15 mouse cellular contexts compared by ENCODE assay signal in genomic region chrX:11525326-11525725, GRCm38 (mm10).
DNase-seq lines count a peak whose midpoint lies in the region; TF ChIP-seq lines count a peak whose summit lies in the region.
"Had no signal": no experiment of that assay in that cellular context is flagged by ENCODE, and none has a peak within 500 bp of the region (broad histone marks: within the 10 kb centered on the region; RNA-seq: fewer than 3 reads in every experiment).

No protein-coding gene starts in this region.

- H3K27ac ChIP-seq in gastrocnemius, adult 2 months: no peak overlapping the region
- H3K27ac ChIP-seq: hindbrain, embryonic 14.5 days; liver, embryonic 13.5 days; midbrain, embryonic 13.5 days had no signal

- no peak for TF ChIP-seq CTCF in gastrocnemius, adult 2 months (IDR thresholded peaks at IDR 0.05)

- intact Hi-C loops in gastrocnemius, adult 2 months (cut with DNase I): no loop called here

- DNase-seq in gastrocnemius, adult 2 months: no peak
- no peak for DNase-seq in gastrocnemius, postnatal 25 days
- peak; percentile 26 for DNase-seq in kidney, postnatal 10 days
- no peak for DNase-seq in kidney, adult 8-10 months
- DNase-seq in right cerebral cortex, adult 18-20 months: peak; percentile 41
- DNase-seq in right cerebral cortex, postnatal 14 days: no peak
- DNase-seq in telencephalon, adult 2 months (ENCODE audit: low read depth, low spot score): peak; percentile 33
- no peak for DNase-seq in urinary bladder, adult 18-20 months (ENCODE audit: low spot score in 2 of 2)
- DNase-seq: adrenal gland, postnatal 14 days; cerebellum, adult 18-20 months; cerebellum, postnatal 36 days; gastrocnemius, postnatal 14 days; liver, embryonic 13.5 days had no signal

- peak overlapping the region; percentile 46 for H3K4me3 ChIP-seq in gastrocnemius, adult 2 months
- H3K4me3 ChIP-seq: liver, embryonic 13.5 days; midbrain, embryonic 13.5 days had no signal

Comparison
In these comparisons a context has a peak if more than half of its experiments do, and no peak if none do; other contexts are left out.
1. DNase-seq: peak in kidney, postnatal 10 days (single experiment), right cerebral cortex, adult 18-20 months (single experiment) and telencephalon, adult 2 months (single experiment); none in gastrocnemius, adult 2 months (single experiment), gastrocnemius, postnatal 25 days (single experiment), kidney, adult 8-10 months (0 of 2), right cerebral cortex, postnatal 14 days (single experiment) and urinary bladder, adult 18-20 months (0 of 2).